8 mouse cellular contexts compared by ENCODE assay signal in the genomic region with DNA sequence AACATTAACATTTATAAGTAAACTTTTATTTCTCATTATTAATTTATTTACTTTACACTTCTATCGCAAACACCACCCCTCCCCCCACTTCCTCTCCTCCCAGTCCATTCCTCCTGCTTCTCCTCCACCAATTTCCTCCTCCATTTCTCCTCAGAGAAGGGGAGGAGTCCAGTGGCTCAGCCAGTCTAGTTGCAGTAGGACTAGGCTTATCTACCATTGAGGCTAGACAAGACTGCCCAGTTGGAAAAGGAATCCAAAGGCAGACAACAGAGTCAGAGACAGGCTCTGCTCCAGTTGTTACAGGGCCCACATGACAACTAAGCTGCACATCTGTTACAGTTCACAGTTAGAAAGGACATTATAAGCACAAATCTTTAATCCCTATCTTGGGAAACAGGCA. TPM values are rescaled to one million over a fixed set of nuclear protein-coding genes. Genes with fewer than 3 reads are reported as not detected.
DNase-seq lines count a peak whose midpoint lies in the region; ATAC-seq lines count a peak whose summit lies in the region.

No protein-coding gene starts in this region.

- peak overlapping the region; percentile 45; the same call in 1 of the 2 replicates for H3K9ac ChIP-seq in heart, embryonic 13.5 days
- H3K9ac ChIP-seq in midbrain, embryonic 13.5 days (replicated peaks): peak overlapping the region; percentile 17; the same call in 1 of the 2 replicates

- no peaks in the 10 kb centered on the region for H3K9me3 ChIP-seq in heart, embryonic 13.5 days
- no peaks in the 10 kb centered on the region for H3K9me3 ChIP-seq in limb, embryonic 10.5 days (replicated peaks)
- no peaks in the 10 kb centered on the region for H3K9me3 ChIP-seq in midbrain, embryonic 13.5 days

- 50% methylated on average over 1 of the region's 1 CpGs for WGBS in heart, embryonic 13.5 days
- WGBS in limb, embryonic 10.5 days: 59% methylated on average over 1 of the region's 1 CpGs
- WGBS in midbrain, embryonic 13.5 days: 67% methylated on average over 1 of the region's 1 CpGs

- peak overlapping the region; percentile 86 for H3K4me3 ChIP-seq in heart, embryonic 13.5 days
- H3K4me3 ChIP-seq in limb, embryonic 10.5 days: peak overlapping the region; percentile 72
- peak overlapping the region; percentile 60 for H3K4me3 ChIP-seq in midbrain, embryonic 13.5 days (replicated peaks)

- peak overlapping the region; percentile 52 for H3K27ac ChIP-seq in heart, embryonic 13.5 days (replicated peaks)
- H3K27ac ChIP-seq in limb, embryonic 10.5 days: peak overlapping the region; percentile 94; the same call in 1 of the 2 replicates
- H3K27ac ChIP-seq in midbrain, embryonic 13.5 days: no peak overlapping the region; the same call in 1 of the 2 replicates

- no peaks in the 10 kb centered on the region for H3K27me3 ChIP-seq in heart, embryonic 13.5 days (replicated peaks)
- no peaks in the 10 kb centered on the region for H3K27me3 ChIP-seq in limb, embryonic 10.5 days (ENCODE audit: low read depth, poor library complexity, severe bottlenecking)
- H3K27me3 ChIP-seq in midbrain, embryonic 13.5 days: no peaks in the 10 kb centered on the region

- H3K4me2 ChIP-seq in heart, embryonic 13.5 days: peak overlapping the region; percentile 77
- peak overlapping the region; percentile 47 for H3K4me2 ChIP-seq in midbrain, embryonic 13.5 days (replicated peaks)

- peaks cover 27% of the 10 kb centered on the region for H3K36me3 ChIP-seq in heart, embryonic 13.5 days
- peaks cover 14% of the 10 kb centered on the region for H3K36me3 ChIP-seq in limb, embryonic 10.5 days
- H3K36me3 ChIP-seq in midbrain, embryonic 13.5 days: no peaks in the 10 kb centered on the region

- H3K4me1 ChIP-seq in heart, embryonic 13.5 days: peaks cover 21% of the 10 kb centered on the region
- H3K4me1 ChIP-seq in limb, embryonic 10.5 days: peaks cover 8% of the 10 kb centered on the region; the same call in 1 of the 2 replicates
- H3K4me1 ChIP-seq in midbrain, embryonic 13.5 days (replicated peaks): peaks cover 14% of the 10 kb centered on the region

- ATAC-seq in common myeloid progenitor, adult 5-6 weeks (replicated peaks; ENCODE audit: low read depth, poor library complexity, severe bottlenecking): 0 out of 2 replicates have a peak, but pooled peaks have one; percentile 8
- ATAC-seq in heart, embryonic 13.5 days (ENCODE audit: extremely low read depth, insufficient number of reproducible peaks, low FRiP score, low TSS enrichment): no peak
- ATAC-seq in midbrain, embryonic 13.5 days: peak; percentile 15; the same call in 1 of the 2 replicates

- DNase-seq in urinary bladder, postnatal 14 days (ENCODE audit: low spot score): peak; percentile 7
- no peak for DNase-seq in urinary bladder, adult 18-20 months (ENCODE audit: low spot score in 2 of 2)
- peak; percentile 35 for DNase-seq in limb, embryonic 10.5 days (ENCODE audit: low spot score)
- no peak for DNase-seq in thymus, postnatal 25 days
- no peak for DNase-seq in spleen, adult 12 weeks (ENCODE audit: low spot score)

RNA-seq across cellular contexts. Expression of a gene that starts 0.9 kb away (rescaled TPM):
- 2.9 and 5.2 TPM in 2 replicates for total RNA-seq in common myeloid progenitor, adult 5-6 weeks (2017)
- polyA plus RNA-seq in heart, embryonic 13.5 days (2015; fragmentation: Nextera tagmentation; extraction: Ambion mirVana): 11.9 and 13.0 TPM in 2 replicates
- 13.0 and 13.5 TPM in 2 replicates for polyA plus RNA-seq in limb, embryonic 10.5 days (2016; fragmentation: Nextera tagmentation; extraction: Ambion mirVana)
- 15.1 and 17.9 TPM in 2 replicates for polyA plus RNA-seq in midbrain, embryonic 13.5 days (2015; fragmentation: Nextera tagmentation; extraction: Ambion mirVana)

RNA-seq across cellular contexts. Expression of a gene that starts 32.4 kb away (rescaled TPM):
- total RNA-seq in common myeloid progenitor, adult 5-6 weeks (2017): 39.2 and 47.4 TPM in 2 replicates
- 2.7 and 3.3 TPM in 2 replicates for polyA plus RNA-seq in heart, embryonic 13.5 days (2015; fragmentation: Nextera tagmentation; extraction: Ambion mirVana)
- 2.0 and 2.6 TPM in 2 replicates for polyA plus RNA-seq in limb, embryonic 10.5 days (2016; fragmentation: Nextera tagmentation; extraction: Ambion mirVana)
- polyA plus RNA-seq in midbrain, embryonic 13.5 days (2015; fragmentation: Nextera tagmentation; extraction: Ambion mirVana): 0.84 and 1.2 TPM in 2 replicates

Comparison
In these comparisons a context has a peak if more than half of its experiments do, and no peak if none do; other contexts are left out.
1. DNase-seq: peak in urinary bladder, postnatal 14 days (single experiment) and limb, embryonic 10.5 days (single experiment); none in urinary bladder, adult 18-20 months (0 of 2), thymus, postnatal 25 days (single experiment) and spleen, adult 12 weeks (single experiment).
2. Peak in every context shown above with its lines, with median percentiles within 50 percentile points of each other: H3K4me3 ChIP-seq.